Mouse (Mus musculus) cortical plate, adult 2 months (tissue): Measurements from ENCODE around the gene Gm10666.
"Not testable (repeated sequence)": the region's sequence is repeated elsewhere in the genome, so short reads cannot be mapped to it uniquely, and the experiment has no call there.

ENCODE experiments used
- CTCF ChIP-seq: fragments of 200-500 bp; IDR thresholded peaks from 2 replicates; pipeline ENCODE4 v1.5.1; 2011; ENCODE audit warnings: mild to moderate bottlenecking, control low read depth, low read length; ENCODE audit not compliant: insufficient read depth; ENCODE audit errors: extremely low read depth
- POLR2A ChIP-seq: fragments of 200-500 bp; IDR thresholded peaks from 2 replicates; pipeline ENCODE4 v1.6.1; 2011; ENCODE audit warnings: mild to moderate bottlenecking, low read length, control low read depth; ENCODE audit not compliant: insufficient read depth; ENCODE audit errors: extremely low read depth

DNA sequence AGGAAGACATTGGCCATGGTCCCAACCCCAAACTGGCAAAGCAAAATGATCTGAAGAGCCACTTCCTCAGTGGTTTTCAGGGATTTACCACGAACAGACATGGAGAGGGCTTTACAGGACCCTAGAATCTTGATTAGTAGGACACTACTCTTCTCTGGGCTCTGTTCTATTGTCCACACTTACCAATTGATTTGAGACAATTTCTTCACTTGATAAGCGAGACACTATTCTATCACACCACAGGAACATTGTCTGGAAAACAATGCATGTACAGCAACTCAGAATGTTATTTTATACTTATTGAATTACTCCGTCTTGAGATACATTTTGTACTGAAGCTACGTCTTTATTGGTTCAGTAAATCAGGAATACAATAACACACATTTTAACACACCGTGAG, at the start of gene Gm10666:
- not testable (repeated sequence) for TF ChIP-seq POLR2A, CTCF
